Mouse (Mus musculus): ENCODE results near the gene Slit3.

GRCm38 (mm10) chr11:35454191-35454725, 333.2 kb downstream of the Slit3 start:
- TF ChIP-seq CTCF (IDR thresholded peaks at IDR 0.05; ENCODE audit: low read depth, low read length) = no peak
- no peak for TF ChIP-seq POLR2A (IDR thresholded peaks at IDR 0.05; ENCODE audit: extremely low read depth, insufficient read depth, low read length)
